Mouse (Mus musculus) liver, embryonic 14.5 days (tissue): ENCODE results near the gene Hist1h1d. TPM values are rescaled to one million over a fixed set of nuclear protein-coding genes. Genes with fewer than 3 reads are reported as not detected.
"Not testable (repeated sequence)": the region's sequence is repeated elsewhere in the genome, so short reads cannot be mapped to it uniquely, and the experiment has no call there.

Experiments used
- ATAC-seq: fragments of 200-750 bp; cut with Nextera tagmentation; 2 replicates; pipeline ENCODE4 v1.8.0; 2017; ENCODE audit warnings: moderate number of reproducible peaks, mild to moderate bottlenecking, moderate library complexity; ENCODE audit not compliant: insufficient read depth
- DNase-seq, 3 experiments: peaks; one replicate each; pipeline ENCODE4 v3.0.0-alpha.2; 2012 to 2013; ENCODE audit warnings: low read depth in 3 of 3, low spot score in 3 of 3
- H3K27ac ChIP-seq: fragments of 300-500 bp; sonication (generic); 2 replicates; pipeline ENCODE4 v1.5.1; 2014; ENCODE audit warnings: moderate library complexity, mild to moderate bottlenecking, control low read depth, inconsistent platforms
- H3K27me3 ChIP-seq: fragments of 300-500 bp; sonication (generic); 2 replicates; pipeline ENCODE4 v1.6.1; 2014; ENCODE audit warnings: mild to moderate bottlenecking, low read length, moderate library complexity; ENCODE audit not compliant: control insufficient read depth, insufficient read depth
- H3K36me3 ChIP-seq: fragments of 300-500 bp; sonication (generic); replicated peaks from 2 replicates; pipeline ENCODE4 v1.6.1; 2014; ENCODE audit warnings: low read depth; ENCODE audit not compliant: control insufficient read depth, insufficient read depth
- H3K4me1 ChIP-seq, 2 experiments: fragments of 200-500 bp in 1 of 2; fragments of 300-500 bp in 1 of 2; sonication (generic) in 1 of 2; replicated peaks; 2 replicates each; pipeline ENCODE4 v1.6.1; 2012 to 2014; ENCODE audit warnings: antibody characterized with exemption in 1 of 2, inconsistent platforms in 1 of 2, low read length in 1 of 2; ENCODE audit not compliant: control insufficient read depth in 2 of 2, insufficient read depth in 2 of 2
- H3K4me2 ChIP-seq: fragments of 300-500 bp; sonication (generic); 2 replicates; pipeline ENCODE4 v1.6.1; 2014; ENCODE audit warnings: low read depth, mild to moderate bottlenecking, control low read depth, moderate library complexity
- H3K4me3 ChIP-seq, 2 experiments: fragments of 200-500 bp in 1 of 2; fragments of 300-500 bp in 1 of 2; sonication (generic) in 1 of 2; 2 replicates each; pipeline ENCODE4 v1.5.1; 2012 to 2014; ENCODE audit warnings: low read depth in 2 of 2, low read length in 2 of 2, mild to moderate bottlenecking in 2 of 2, control low read depth in 1 of 2, inconsistent platforms in 1 of 2, moderate library complexity in 1 of 2; ENCODE audit not compliant: insufficient read depth in 1 of 2
- H3K9ac ChIP-seq: fragments of 300-500 bp; sonication (generic); replicated peaks from 2 replicates; pipeline ENCODE4 v1.6.1; 2014; ENCODE audit warnings: mild to moderate bottlenecking, control low read depth, moderate library complexity
- H3K9me3 ChIP-seq: fragments of 300-500 bp; sonication (generic); 2 replicates; pipeline ENCODE4 v1.6.1; 2016; ENCODE audit warnings: low read length, mixed read lengths; ENCODE audit not compliant: control insufficient read depth
- CTCF ChIP-seq: IDR thresholded peaks from 2 replicates; pipeline ENCODE4 v1.5.1; 2016; ENCODE audit warnings: antibody characterized with exemption, low read depth, control low read depth
- EP300 ChIP-seq: IDR thresholded peaks from 2 replicates; pipeline ENCODE4 v1.6.1; 2016; ENCODE audit warnings: antibody characterized with exemption, low read depth
- WGBS: fragments of 180-500 bp; shearing (Covaris S2); extraction: QIAGEN DNeasy Blood & Tissue Kit; methylation state at CpG from one replicate; pipeline ENCODE4 v1.1.7; 2014; ENCODE audit not compliant: insufficient replicate concordance; 5-methylcytosine and 5-hydroxymethylcytosine counted together
- polyA plus RNA-seq, 2 experiments: library from polyadenylated mRNA; depleted of rRNA in 1 of 2; stranded (reverse) in 1 of 2; unstranded in 1 of 2; fragments of >200 nt; fragmentation: Nextera tagmentation in 1 of 2; extraction: Ambion mirVana in 1 of 2; gene quantifications; 2 replicates each; pipeline versions ENCODE4 v1.2.1 to v1.2.3; 2012 to 2014

Hist1h1d gene
- polyA plus RNA-seq, 2 experiments: 0.70 to 1.2 TPM

DNA sequence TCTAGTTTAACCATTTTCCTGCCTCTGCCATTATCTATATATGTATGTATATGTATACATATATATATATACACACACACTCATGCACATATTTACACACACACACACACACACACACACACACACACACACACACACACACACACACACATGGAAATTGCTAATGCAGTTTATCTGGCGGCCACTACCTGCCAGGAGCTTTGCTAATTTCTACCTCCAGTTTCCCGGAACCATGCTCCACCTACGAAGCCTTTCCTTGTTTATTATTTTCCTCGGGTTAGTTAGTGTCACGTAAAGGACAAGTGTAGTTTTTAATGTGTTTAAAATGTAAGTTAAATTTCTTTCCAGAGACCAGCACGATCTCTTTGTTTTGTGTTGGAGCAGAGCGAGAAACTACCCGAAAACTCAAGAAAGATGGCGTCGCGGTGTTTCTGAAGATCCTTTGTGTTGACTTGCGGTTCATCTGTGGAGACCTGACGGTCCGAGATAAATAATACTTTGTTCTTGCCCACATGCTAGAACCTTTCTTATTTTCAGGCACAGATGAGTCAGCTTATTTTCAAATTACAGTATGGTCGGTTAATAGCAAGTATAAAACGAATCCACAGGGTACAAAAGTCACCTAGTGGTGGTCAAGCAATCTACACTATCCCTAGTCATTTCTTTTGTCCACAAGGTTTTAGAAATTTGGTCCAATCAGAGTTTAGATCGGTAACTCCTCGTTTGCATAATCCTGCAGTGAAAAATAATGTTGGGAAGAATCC is 9.8 kb downstream of the Hist1h1d start:
- DNase-seq (peak in 1 of 3 experiments; percentile 75), ATAC-seq (peak; percentile 5; the same call in 1 of the 2 replicates)
- Histone ChIP-seq H3K4me2 (peak overlapping the region; percentile 69), H3K27me3 (no peaks in the 10 kb centered on the region), H3K9me3 (no peaks in the 10 kb centered on the region), H3K36me3 (no peaks in the 10 kb centered on the region), H3K4me3 (peak overlapping the region; percentile 40 to 54), H3K27ac (peak overlapping the region; percentile 92), H3K4me1 (peaks cover 24 to 29% of the 10 kb centered on the region in 2 experiments), H3K9ac (peak overlapping the region; percentile 70)
- TF ChIP-seq CTCF: peak; percentile 42; the same call in 1 of the 2 replicates
- no peak for TF ChIP-seq EP300
- 2% methylated on average over 18 of the region's 18 CpGs for WGBS

DNA sequence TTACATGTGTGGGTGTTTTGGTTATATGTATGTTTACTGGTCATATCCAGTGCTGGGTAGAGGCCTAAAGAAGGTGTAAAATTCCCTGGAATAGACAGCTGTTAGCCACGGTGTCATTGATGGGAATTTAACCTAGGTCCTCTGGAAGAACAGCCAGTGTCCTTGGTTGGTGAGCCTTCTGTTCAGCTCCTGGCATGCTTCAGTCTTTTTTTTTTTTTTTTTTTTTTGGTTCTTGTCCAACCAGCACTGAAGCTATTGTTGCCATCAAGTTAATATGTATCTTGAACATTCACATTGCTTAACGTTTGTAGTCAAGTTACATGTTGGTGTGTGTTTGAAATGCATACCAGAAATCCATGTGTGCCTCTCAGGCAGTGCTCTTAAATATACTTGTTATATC is 11.4 kb downstream of the Hist1h1d start:
- ATAC-seq: no peak
- no peaks in the 10 kb centered on the region for H3K27me3 ChIP-seq
- peaks cover 24 to 32% of the 10 kb centered on the region in 2 experiments for H3K4me1 ChIP-seq
- H3K9ac ChIP-seq: no peak overlapping the region; the same call in 1 of the 2 replicates
- peak overlapping the region; percentile 92 for H3K27ac ChIP-seq
- no peaks in the 10 kb centered on the region for H3K36me3 ChIP-seq
- WGBS: 74% methylated on average over 2 of the region's 2 CpGs
- TF ChIP-seq EP300 (no peak), CTCF (no peak)
- no peaks in the 10 kb centered on the region for H3K9me3 ChIP-seq
- no peak overlapping the region for H3K4me3 ChIP-seq
- no peak for DNase-seq
- H3K4me2 ChIP-seq: no peak overlapping the region

DNA sequence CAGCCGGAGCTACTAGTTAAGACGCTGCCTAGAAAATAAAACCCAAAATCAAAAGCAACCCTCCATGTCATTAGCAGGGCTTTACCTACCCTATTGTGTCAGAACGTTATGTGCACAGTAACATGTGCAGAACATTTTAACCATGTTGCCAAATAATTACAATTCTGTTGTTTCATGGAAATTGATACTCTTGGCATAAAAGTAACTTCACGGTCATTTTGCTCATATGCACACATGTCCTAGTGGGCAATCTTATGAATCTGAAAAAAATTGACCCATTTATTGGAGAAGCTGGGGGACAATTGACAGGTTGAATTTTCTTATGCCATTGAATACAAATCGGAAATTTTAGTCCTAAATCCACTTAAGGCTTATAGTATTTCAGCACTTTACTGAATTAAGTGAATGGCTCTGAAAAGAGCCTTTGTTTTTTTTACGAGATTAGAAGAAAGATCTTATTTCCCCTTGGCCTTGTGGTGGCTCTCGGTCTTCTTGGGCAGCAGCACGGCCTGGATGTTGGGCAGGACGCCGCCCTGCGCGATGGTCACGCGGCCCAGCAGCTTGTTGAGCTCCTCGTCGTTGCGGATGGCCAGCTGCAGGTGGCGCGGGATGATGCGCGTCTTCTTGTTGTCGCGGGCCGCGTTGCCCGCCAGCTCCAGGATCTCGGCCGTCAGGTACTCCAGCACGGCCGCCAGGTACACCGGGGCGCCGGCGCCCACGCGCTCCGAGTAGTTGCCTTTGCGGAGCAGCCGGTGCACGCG is 17.4 kb downstream of the Hist1h1d start:
- not testable (repeated sequence) for H3K36me3 ChIP-seq, H3K9me3 ChIP-seq, ATAC-seq, H3K27me3 ChIP-seq
- Histone ChIP-seq H3K4me2 (peak overlapping the region; percentile 79), H3K27ac (peak overlapping the region; percentile 97), H3K9ac (peak overlapping the region; percentile 88), H3K4me1 (peaks cover 12 to 20% of the 10 kb centered on the region in 2 experiments), H3K4me3 (peak overlapping the region; percentile 48 to 65)
- DNase-seq: peak in 1 of 3 experiments; percentile 63
- TF ChIP-seq EP300 (peak; percentile 3; the same call in 1 of the 2 replicates), CTCF (0 out of 2 replicates have a peak, but pooled peaks have one; percentile 6)
- WGBS: under 1% methylated on average over 21 of the region's 41 CpGs

DNA sequence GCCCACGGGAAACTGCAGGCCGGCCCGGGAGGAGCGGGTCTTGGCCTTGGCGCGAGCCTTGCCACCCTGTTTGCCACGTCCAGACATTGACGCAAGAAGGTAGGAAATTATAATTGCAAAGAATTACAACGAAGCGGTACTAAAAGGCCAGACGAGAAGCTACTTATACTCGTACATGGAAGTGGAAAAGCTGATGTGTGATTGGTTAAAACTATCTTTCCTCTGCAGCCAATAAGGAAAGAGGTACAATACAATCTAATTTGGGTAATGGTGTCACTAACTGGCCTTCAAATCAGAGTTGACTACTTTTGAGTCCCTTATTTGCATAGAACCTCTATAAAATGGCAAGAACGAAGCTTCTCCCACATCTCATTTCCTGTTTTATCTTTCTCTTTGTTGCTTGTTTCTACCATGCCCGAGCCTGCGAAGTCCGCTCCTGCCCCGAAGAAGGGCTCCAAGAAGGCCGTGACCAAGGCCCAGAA is 18.0 kb downstream of the Hist1h1d start, which contains the start of the genes Hist1h2ae and Hist1h2bg:
Gene Hist1h2ae (minus strand): TSS at position 199 of the 482 bp plus-strand sequence.
Gene Hist1h2bg (plus strand): TSS at position 375 of the 482 bp plus-strand sequence.
- Histone ChIP-seq H3K4me2 (peak within 1 kb of the TSS; percentile 79), H3K4me1 (peaks cover 9 to 16% of the 10 kb centered on the region in 2 experiments), H3K4me3 (peak within 1 kb of the TSS; percentile 65 to 81), H3K36me3 (no peaks in the 10 kb centered on the region), H3K27me3 (no peaks in the 10 kb centered on the region), H3K9ac (peak within 1 kb of the TSS; percentile 99), H3K27ac (peak within 1 kb of the TSS; percentile 98), H3K9me3 (no peaks in the 10 kb centered on the region)
- DNase-seq (peak; percentile 94 to 97 (median 94)), ATAC-seq (peak; percentile 76)
- WGBS: under 1% methylated on average over 18 of the region's 18 CpGs
- no peak for TF ChIP-seq CTCF
- TF ChIP-seq EP300: peak; percentile 50; the same call in 1 of the 2 replicates
